Mouse (Mus musculus) forebrain, embryonic 12.5 days (tissue): ENCODE results near the gene Med16. TPM values are rescaled to one million over a fixed set of nuclear protein-coding genes. Genes with fewer than 3 reads are reported as not detected.
A peak's percentile ranks its signal among the peaks of the same experiment; 100 is the strongest.

Experiments
- ATAC-seq: fragments of 200-750 bp; cut with Nextera tagmentation; 2 replicates; pipeline ENCODE4 v1.8.0; 2017; ENCODE audit warnings: moderate TSS enrichment; ENCODE audit not compliant: low FRiP score
- H3K27ac ChIP-seq: fragments of 300-500 bp; sonication (generic); 2 replicates; pipeline ENCODE4 v1.5.1; 2016; ENCODE audit warnings: mild to moderate bottlenecking
- H3K27me3 ChIP-seq: fragments of 300-500 bp; sonication (generic); 2 replicates; pipeline ENCODE4 v1.6.1; 2016; ENCODE audit warnings: mild to moderate bottlenecking
- H3K36me3 ChIP-seq: fragments of 300-500 bp; sonication (generic); replicated peaks from 2 replicates; pipeline ENCODE4 v1.6.1; 2016; ENCODE audit warnings: mild to moderate bottlenecking
- H3K4me1 ChIP-seq: fragments of 300-500 bp; sonication (generic); 2 replicates; pipeline ENCODE4 v1.6.1; 2016
- H3K4me2 ChIP-seq: fragments of 300-500 bp; sonication (generic); 2 replicates; pipeline ENCODE4 v1.6.1; 2016; ENCODE audit warnings: mild to moderate bottlenecking, moderate library complexity
- H3K4me3 ChIP-seq: fragments of 300-500 bp; sonication (generic); replicated peaks from 2 replicates; pipeline ENCODE4 v1.5.1; 2016; ENCODE audit warnings: mild to moderate bottlenecking
- H3K9ac ChIP-seq: fragments of 300-500 bp; sonication (generic); 2 replicates; pipeline ENCODE4 v1.6.1; 2016; ENCODE audit warnings: mild to moderate bottlenecking
- H3K9me3 ChIP-seq: fragments of 300-500 bp; sonication (generic); 2 replicates; pipeline ENCODE4 v1.6.1; 2016
- WGBS: fragments of 180-500 bp; shearing (Covaris S2); methylation state at CpG from one replicate; pipeline ENCODE4 v1.1.7; 2016; 5-methylcytosine and 5-hydroxymethylcytosine counted together
- polyA plus RNA-seq: library from polyadenylated mRNA; unstranded; fragments of >200 nt; fragmentation: Nextera tagmentation; extraction: Ambion mirVana; gene quantifications from 2 replicates; pipeline ENCODE4 v1.2.1, GENCODE M21; 2016

The Med16 gene
- polyA plus RNA-seq, 1 experiment from 2014 or later, result 62.3 TPM

- no peak for ATAC-seq
- Histone ChIP-seq H3K4me2 (peak overlapping the region; percentile 71), H3K27me3 (no peaks in the 10 kb centered on the region), H3K36me3 (peaks cover 37% of the 10 kb centered on the region), H3K27ac (no peak overlapping the region), H3K9me3 (no peaks in the 10 kb centered on the region), H3K9ac (peak overlapping the region; percentile 1; the same call in 1 of the 2 replicates), H3K4me3 (peak overlapping the region; percentile 10; the same call in 1 of the 2 replicates), H3K4me1 (peaks cover 44% of the 10 kb centered on the region)
- WGBS, result 83% methylated on average over 8 of the region's 8 CpGs
Observed at GRCm38 (mm10) chr10:79871845-79872244, 36.9 kb downstream of the Med16 start.

GRCm38 (mm10) chr10:79866601-79867000 lies 42.1 kb downstream of the Med16 start:
- no peak for ATAC-seq
- no peak overlapping the region for H3K4me2 ChIP-seq
- 87% methylated on average over 11 of the region's 11 CpGs for WGBS
- peaks cover 83% of the 10 kb centered on the region for H3K36me3 ChIP-seq
- H3K27me3 ChIP-seq, result no peaks in the 10 kb centered on the region
- no peak overlapping the region for H3K4me3 ChIP-seq
- H3K27ac ChIP-seq, result no peak overlapping the region
- H3K4me1 ChIP-seq, result peaks cover 21% of the 10 kb centered on the region
- H3K9me3 ChIP-seq, result no peaks in the 10 kb centered on the region
- no peak overlapping the region for H3K9ac ChIP-seq

GRCm38 (mm10) chr10:79865801-79866295 lies 42.9 kb downstream of the Med16 start:
- no peak overlapping the region for H3K4me3 ChIP-seq
- no peak overlapping the region for H3K9ac ChIP-seq
- peaks cover 18% of the 10 kb centered on the region for H3K4me1 ChIP-seq
- H3K36me3 ChIP-seq, result peaks cover 83% of the 10 kb centered on the region
- H3K27ac ChIP-seq, result peak overlapping the region; percentile 51; the same call in 1 of the 2 replicates
- ATAC-seq, result no peak
- 84% methylated on average over 19 of the region's 19 CpGs for WGBS
- H3K4me2 ChIP-seq, result no peak overlapping the region
- no peaks in the 10 kb centered on the region for H3K9me3 ChIP-seq
- H3K27me3 ChIP-seq, result no peaks in the 10 kb centered on the region

GRCm38 (mm10) chr10:79865189-79865601 lies 43.5 kb downstream of the Med16 start:
- Histone ChIP-seq H3K4me3 (no peak overlapping the region), H3K9ac (no peak overlapping the region), H3K27me3 (no peaks in the 10 kb centered on the region), H3K27ac (peak overlapping the region; percentile 51), H3K4me1 (peaks cover 22% of the 10 kb centered on the region; the same call in 1 of the 2 replicates), H3K36me3 (peaks cover 86% of the 10 kb centered on the region), H3K9me3 (no peaks in the 10 kb centered on the region), H3K4me2 (no peak overlapping the region)
- 68% methylated on average over 12 of the region's 12 CpGs for WGBS
- 0 out of 2 replicates have a peak, but pooled peaks have one; percentile 12 for ATAC-seq

GRCm38 (mm10) chr10:79864351-79865188 lies 44.2 kb downstream of the Med16 start:
- no peak overlapping the region for H3K4me2 ChIP-seq
- peak overlapping the region; percentile 51; the same call in 1 of the 2 replicates for H3K27ac ChIP-seq
- no peak overlapping the region for H3K4me3 ChIP-seq
- no peak overlapping the region for H3K9ac ChIP-seq
- H3K27me3 ChIP-seq, result no peaks in the 10 kb centered on the region
- peaks cover 20% of the 10 kb centered on the region; the same call in 1 of the 2 replicates for H3K4me1 ChIP-seq
- H3K36me3 ChIP-seq, result peaks cover 87% of the 10 kb centered on the region
- WGBS, result 56% methylated on average over 10 of the region's 10 CpGs
- H3K9me3 ChIP-seq, result no peaks in the 10 kb centered on the region
- peak; percentile 28 for ATAC-seq

- Histone ChIP-seq H3K4me3 (no peak overlapping the region), H3K4me2 (no peak overlapping the region), H3K27ac (no peak overlapping the region), H3K36me3 (peaks cover 96% of the 10 kb centered on the region), H3K9me3 (no peaks in the 10 kb centered on the region), H3K27me3 (no peaks in the 10 kb centered on the region), H3K9ac (no peak overlapping the region), H3K4me1 (peaks cover 23% of the 10 kb centered on the region)
- ATAC-seq, result no peak
- WGBS, result 80% methylated on average over 10 of the region's 10 CpGs
Observed at GRCm38 (mm10) chr10:79862925-79863324, 45.8 kb downstream of the Med16 start.

- Histone ChIP-seq H3K4me1 (peaks cover 31% of the 10 kb centered on the region), H3K27me3 (no peaks in the 10 kb centered on the region), H3K9me3 (no peaks in the 10 kb centered on the region), H3K9ac (no peak overlapping the region), H3K4me3 (no peak overlapping the region), H3K4me2 (no peak overlapping the region), H3K36me3 (peaks cover 100% of the 10 kb centered on the region), H3K27ac (no peak overlapping the region)
- WGBS, result 83% methylated on average over 23 of the region's 23 CpGs
- no peak for ATAC-seq
Observed at GRCm38 (mm10) chr10:79862049-79862788, 46.5 kb downstream of the Med16 start.

GRCm38 (mm10) chr10:79861230-79862048 lies 47.3 kb downstream of the Med16 start:
- H3K9me3 ChIP-seq, result no peaks in the 10 kb centered on the region
- H3K36me3 ChIP-seq, result peaks cover 100% of the 10 kb centered on the region
- ATAC-seq, result no peak
- H3K4me2 ChIP-seq, result no peak overlapping the region
- no peaks in the 10 kb centered on the region for H3K27me3 ChIP-seq
- H3K27ac ChIP-seq, result no peak overlapping the region
- 83% methylated on average over 25 of the region's 25 CpGs for WGBS
- H3K4me3 ChIP-seq, result no peak overlapping the region
- H3K9ac ChIP-seq, result no peak overlapping the region
- peaks cover 38% of the 10 kb centered on the region for H3K4me1 ChIP-seq

- Histone ChIP-seq H3K9ac (no peak overlapping the region), H3K9me3 (no peaks in the 10 kb centered on the region)
- WGBS, result 94% methylated on average over 26 of the region's 26 CpGs
Observed at GRCm38 (mm10) chr10:79860079-79860911, 48.4 kb downstream of the Med16 start.

GRCm38 (mm10) chr10:79859116-79859515 lies 49.6 kb downstream of the Med16 start:
- no peak overlapping the region; the same call in 1 of the 2 replicates for H3K4me3 ChIP-seq
- peaks cover 79% of the 10 kb centered on the region for H3K36me3 ChIP-seq
- no peaks in the 10 kb centered on the region for H3K9me3 ChIP-seq
- H3K27ac ChIP-seq, result no peak overlapping the region
- H3K27me3 ChIP-seq, result no peaks in the 10 kb centered on the region
- no peak overlapping the region for H3K9ac ChIP-seq
- H3K4me2 ChIP-seq, result no peak overlapping the region
- ATAC-seq, result no peak
- peaks cover 40% of the 10 kb centered on the region for H3K4me1 ChIP-seq
- 89% methylated on average over 11 of the region's 11 CpGs for WGBS

More at GRCm38 (mm10) chr10:79860079-79860911, 48.4 kb downstream of the Med16 start:
- Histone ChIP-seq H3K4me2 (no peak overlapping the region), H3K4me1 (peaks cover 47% of the 10 kb centered on the region), H3K36me3 (peaks cover 91% of the 10 kb centered on the region), H3K4me3 (no peak overlapping the region), H3K27me3 (no peaks in the 10 kb centered on the region), H3K27ac (no peak overlapping the region)
- ATAC-seq, result no peak
